Mouse (Mus musculus): ENCODE results near the gene Gm42791.

Gene Gm42791

GRCm38 (mm10) chr5:148995962-148996708 lies 1.2 kb upstream of the Gm42791 start:
- Histone ChIP-seq H3K27me3 (ENCODE audit: insufficient read depth, low read length) (peaks cover 61% of the 10 kb centered on the region), H3K36me3 (ENCODE audit: insufficient read depth, low read length) (no peaks in the 10 kb centered on the region), H3K9me3 (ENCODE audit: low read length) (peaks cover 8% of the 10 kb centered on the region; the same call in 1 of the 2 replicates), H3K4me1 (replicated peaks; ENCODE audit: low read depth, low read length) (peaks cover 31% of the 10 kb centered on the region), H3K4me3 (replicated peaks; ENCODE audit: low read length) (no peak overlapping the region)
- TF ChIP-seq POU5F1 (IDR thresholded peaks at IDR 0.05; ENCODE audit: borderline replicate concordance, low read length) (no peak), NANOG (IDR thresholded peaks at IDR 0.05; ENCODE audit: borderline replicate concordance, low read length) (no peak), CTCF (conservative IDR thresholded peaks at IDR 0.05; ENCODE audit: low read length) (no peak)

DNA sequence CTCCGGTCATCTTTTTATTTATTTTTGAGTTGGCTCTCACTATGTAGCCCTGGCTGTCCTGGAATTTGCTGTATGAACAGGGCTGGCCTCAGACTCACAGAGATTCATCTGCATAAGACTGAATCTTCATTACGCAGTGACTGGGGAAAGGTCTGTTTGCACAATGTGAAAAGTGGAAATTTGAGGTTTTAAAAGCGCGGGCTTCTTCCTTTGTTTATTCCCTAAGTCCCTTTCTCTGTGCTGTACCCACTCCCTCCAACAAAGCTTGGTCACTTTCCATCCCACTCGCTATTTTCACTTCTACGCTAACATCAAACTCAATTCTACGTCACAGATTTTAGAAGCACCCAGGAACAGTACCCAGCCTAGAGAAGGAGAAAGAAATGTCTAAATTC lies 639 bp downstream of the Gm42791 start:
- Histone ChIP-seq H3K9me3 (ENCODE audit: low read length) (no peaks in the 10 kb centered on the region), H3K36me3 (ENCODE audit: insufficient read depth, low read length) (no peaks in the 10 kb centered on the region), H3K4me3 (replicated peaks; ENCODE audit: low read length) (peak overlapping the region; percentile 68), H3K27me3 (ENCODE audit: insufficient read depth, low read length) (peaks cover 49% of the 10 kb centered on the region), H3K4me1 (replicated peaks; ENCODE audit: low read depth, low read length) (peaks cover 42% of the 10 kb centered on the region)
- no peak for TF ChIP-seq CTCF (conservative IDR thresholded peaks at IDR 0.05; ENCODE audit: low read length)
- no peak for TF ChIP-seq NANOG (IDR thresholded peaks at IDR 0.05; ENCODE audit: borderline replicate concordance, low read length)
- no peak for TF ChIP-seq POU5F1 (IDR thresholded peaks at IDR 0.05; ENCODE audit: borderline replicate concordance, low read length)

GRCm38 (mm10) chr5:148992598-148992997 lies 2.3 kb downstream of the Gm42791 start:
- peaks cover 35% of the 10 kb centered on the region for H3K4me1 ChIP-seq (replicated peaks; ENCODE audit: low read depth, low read length)
- TF ChIP-seq POU5F1 (IDR thresholded peaks at IDR 0.05; ENCODE audit: borderline replicate concordance, low read length), result no peak
- no peak overlapping the region for H3K4me3 ChIP-seq (replicated peaks; ENCODE audit: low read length)
- H3K36me3 ChIP-seq (ENCODE audit: insufficient read depth, low read length), result no peaks in the 10 kb centered on the region
- H3K27me3 ChIP-seq (ENCODE audit: insufficient read depth, low read length), result peaks cover 39% of the 10 kb centered on the region
- peaks cover 4% of the 10 kb centered on the region for H3K9me3 ChIP-seq (ENCODE audit: low read length)

DNA sequence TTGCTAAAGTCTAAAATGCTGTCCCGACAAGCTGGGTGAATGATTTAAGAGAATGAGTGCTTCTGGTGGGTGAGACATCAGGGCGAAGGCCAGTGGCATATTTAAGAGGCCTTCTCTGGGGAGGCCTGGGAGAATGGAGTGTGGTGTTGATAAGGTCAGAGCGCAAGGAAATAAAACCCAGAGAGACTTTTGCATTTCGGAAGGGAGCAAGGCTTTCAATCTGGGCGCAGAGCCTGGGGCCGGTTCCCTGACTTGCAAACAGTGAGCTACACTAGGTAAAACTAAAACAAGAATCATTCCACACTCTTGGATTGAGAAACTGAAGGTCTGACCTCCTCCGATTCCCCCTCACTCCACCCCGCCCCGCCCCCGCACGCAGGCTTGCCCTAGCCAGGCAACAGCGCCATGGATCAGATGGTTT lies 4.0 kb downstream of the Gm42791 start:
- Histone ChIP-seq H3K36me3 (ENCODE audit: insufficient read depth, low read length) (no peaks in the 10 kb centered on the region), H3K27me3 (ENCODE audit: insufficient read depth, low read length) (peaks cover 25% of the 10 kb centered on the region), H3K9me3 (ENCODE audit: low read length) (peaks cover 4% of the 10 kb centered on the region), H3K4me3 (replicated peaks; ENCODE audit: low read length) (0 out of 2 replicates have a peak overlapping the region, but pooled peaks have one; percentile 5), H3K4me1 (replicated peaks; ENCODE audit: low read depth, low read length) (peaks cover 50% of the 10 kb centered on the region)
- no peak for TF ChIP-seq NANOG (IDR thresholded peaks at IDR 0.05; ENCODE audit: borderline replicate concordance, low read length)
- no peak for TF ChIP-seq POU5F1 (IDR thresholded peaks at IDR 0.05; ENCODE audit: borderline replicate concordance, low read length)
- no peak for TF ChIP-seq CTCF (conservative IDR thresholded peaks at IDR 0.05; ENCODE audit: low read length)

DNA sequence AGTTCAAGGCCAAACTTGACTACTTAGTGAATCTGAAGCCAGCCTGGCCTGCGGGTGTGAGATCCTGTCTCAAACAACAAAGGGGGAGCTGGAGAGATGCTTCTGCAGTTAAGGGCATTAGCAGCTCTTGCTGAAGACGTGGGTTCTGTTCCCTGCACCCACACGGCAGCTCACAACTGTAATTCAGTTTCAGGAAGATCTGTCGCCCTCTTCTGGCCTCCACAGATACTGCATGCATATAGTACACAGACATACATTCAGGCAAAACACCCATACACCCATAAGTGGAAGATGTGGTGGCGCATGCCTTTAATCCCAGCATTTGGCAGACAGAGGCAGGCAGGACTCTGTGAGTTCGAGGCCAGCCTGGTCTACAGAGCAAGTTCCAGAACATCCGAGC lies 5.5 kb downstream of the Gm42791 start:
- peaks cover 55% of the 10 kb centered on the region for H3K4me1 ChIP-seq (replicated peaks; ENCODE audit: low read depth, low read length)
- H3K27me3 ChIP-seq (ENCODE audit: insufficient read depth, low read length), result peaks cover 13% of the 10 kb centered on the region
- TF ChIP-seq POU5F1 (IDR thresholded peaks at IDR 0.05; ENCODE audit: borderline replicate concordance, low read length) (no peak), NANOG (IDR thresholded peaks at IDR 0.05; ENCODE audit: borderline replicate concordance, low read length) (no peak), CTCF (conservative IDR thresholded peaks at IDR 0.05; ENCODE audit: low read length) (peak; percentile 78)
- no peaks in the 10 kb centered on the region for H3K36me3 ChIP-seq (ENCODE audit: insufficient read depth, low read length)
- no peak overlapping the region for H3K4me3 ChIP-seq (replicated peaks; ENCODE audit: low read length)
- peaks cover 4% of the 10 kb centered on the region for H3K9me3 ChIP-seq (ENCODE audit: low read length)

- no peak for TF ChIP-seq CTCF (conservative IDR thresholded peaks at IDR 0.05; ENCODE audit: low read length)
- no peak for TF ChIP-seq POU5F1 (IDR thresholded peaks at IDR 0.05; ENCODE audit: borderline replicate concordance, low read length)
- TF ChIP-seq NANOG (IDR thresholded peaks at IDR 0.05; ENCODE audit: borderline replicate concordance, low read length), result no peak
- no peaks in the 10 kb centered on the region for H3K27me3 ChIP-seq (ENCODE audit: insufficient read depth, low read length)
- peaks cover 10% of the 10 kb centered on the region for H3K9me3 ChIP-seq (ENCODE audit: low read length)
- H3K4me3 ChIP-seq (replicated peaks; ENCODE audit: low read length), result peak overlapping the region; percentile 53
- no peaks in the 10 kb centered on the region for H3K36me3 ChIP-seq (ENCODE audit: insufficient read depth, low read length)
- peaks cover 51% of the 10 kb centered on the region for H3K4me1 ChIP-seq (replicated peaks; ENCODE audit: low read depth, low read length)
These were observed 10.0 kb downstream of the Gm42791 start for GRCm38 (mm10) chr5:148984961-148985360.

DNA sequence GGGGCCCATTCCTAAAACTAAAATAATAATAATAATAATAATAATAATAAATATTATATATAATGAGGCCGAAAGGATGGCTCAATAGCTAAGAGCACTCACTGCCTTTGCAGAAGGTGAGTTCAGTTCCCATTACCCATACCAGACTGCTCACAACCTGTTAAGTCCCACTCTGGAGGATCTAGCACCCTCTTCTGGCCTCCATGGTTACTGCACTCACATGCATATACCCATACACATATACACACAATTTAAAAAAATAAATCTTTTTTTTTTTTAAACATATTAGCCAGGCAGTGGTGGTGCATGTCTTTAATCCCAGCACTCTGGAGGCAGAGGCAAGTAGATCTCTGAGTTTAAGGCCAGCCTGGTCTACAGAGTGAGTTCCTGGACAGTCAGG lies 11.3 kb downstream of the Gm42791 start:
- no peaks in the 10 kb centered on the region for H3K27me3 ChIP-seq (ENCODE audit: insufficient read depth, low read length)
- no peaks in the 10 kb centered on the region for H3K36me3 ChIP-seq (ENCODE audit: insufficient read depth, low read length)
- no peak overlapping the region for H3K4me3 ChIP-seq (replicated peaks; ENCODE audit: low read length)
- H3K9me3 ChIP-seq (ENCODE audit: low read length), result peaks cover 10% of the 10 kb centered on the region
- TF ChIP-seq CTCF (conservative IDR thresholded peaks at IDR 0.05; ENCODE audit: low read length) (peak; percentile 49; the same call in 1 of the 2 replicates), NANOG (IDR thresholded peaks at IDR 0.05; ENCODE audit: borderline replicate concordance, low read length) (no peak)
- H3K4me1 ChIP-seq (replicated peaks; ENCODE audit: low read depth, low read length), result peaks cover 50% of the 10 kb centered on the region

DNA sequence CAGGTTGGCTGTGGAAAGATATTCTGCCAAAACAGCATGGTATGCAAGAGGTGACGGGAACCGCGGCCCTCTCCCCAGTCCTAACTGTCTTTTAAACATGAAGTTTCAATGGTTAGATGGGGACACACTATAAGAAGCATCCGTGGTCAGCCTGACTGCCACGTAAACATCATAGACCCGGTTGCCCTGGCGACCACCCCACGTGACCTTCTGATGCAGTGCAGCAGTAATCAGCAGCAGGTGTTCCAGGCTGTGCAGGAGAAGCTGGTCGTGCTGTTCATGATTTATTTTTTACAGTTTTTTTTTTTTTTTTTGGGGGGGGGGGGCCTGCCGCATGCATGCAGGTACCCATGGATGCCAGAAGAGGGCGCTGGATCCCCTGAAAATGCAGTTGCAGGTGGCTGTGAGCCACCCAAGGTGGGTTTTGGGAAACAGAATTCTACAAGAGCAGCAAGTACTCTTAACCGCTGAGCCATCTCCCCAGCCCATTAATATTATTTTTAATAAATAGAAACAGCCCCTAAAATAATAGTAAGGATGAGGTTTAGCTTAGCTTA lies 11.8 kb downstream of the Gm42791 start:
- Histone ChIP-seq H3K4me3 (replicated peaks; ENCODE audit: low read length) (no peak overlapping the region), H3K4me1 (replicated peaks; ENCODE audit: low read depth, low read length) (peaks cover 55% of the 10 kb centered on the region), H3K27me3 (ENCODE audit: insufficient read depth, low read length) (no peaks in the 10 kb centered on the region), H3K36me3 (ENCODE audit: insufficient read depth, low read length) (no peaks in the 10 kb centered on the region), H3K9me3 (ENCODE audit: low read length) (peaks cover 10% of the 10 kb centered on the region)
- peak; percentile 64 for TF ChIP-seq CTCF (conservative IDR thresholded peaks at IDR 0.05; ENCODE audit: low read length)
- TF ChIP-seq POU5F1 (IDR thresholded peaks at IDR 0.05; ENCODE audit: borderline replicate concordance, low read length), result no peak

Measured in E14TG2a.4 (cell line).